Mouse (Mus musculus) myocyte (in vitro differentiated cells): ENCODE measurements around the gene Rpl35a.
"Not testable (repeated sequence)": the region's sequence is repeated elsewhere in the genome, so short reads cannot be mapped to it uniquely, and the experiment has no call there.

Experiments
- CEBPB ChIP-seq: IDR thresholded peaks from 2 replicates; pipeline ENCODE4 v1.6.1; 2011; ENCODE audit warnings: mild to moderate bottlenecking, moderate library complexity; ENCODE audit not compliant: poor library complexity, insufficient read depth, severe bottlenecking
- E2F4 ChIP-seq: IDR thresholded peaks from one replicate; pipeline ENCODE4 v1.6.1; 2011; ENCODE audit warnings: mild to moderate bottlenecking, control low read depth, moderate library complexity; ENCODE audit not compliant: insufficient read depth
- MAX ChIP-seq: IDR thresholded peaks from one replicate; pipeline ENCODE4 v1.6.1; 2011; ENCODE audit warnings: low read depth, mild to moderate bottlenecking, control low read depth
- MYOD1 ChIP-seq, 3 experiments: IDR thresholded peaks; one replicate each; pipeline ENCODE4 v1.6.1; 2011; ENCODE audit warnings: control low read depth in 2 of 3, low read depth in 2 of 3, mild to moderate bottlenecking in 2 of 3, moderate library complexity in 1 of 3; ENCODE audit not compliant: insufficient read length in 2 of 3, control insufficient read depth in 1 of 3
- MYOG ChIP-seq, 3 experiments: IDR thresholded peaks; one replicate each; pipeline ENCODE4 v1.6.1; 2011; ENCODE audit warnings: control low read depth in 2 of 3, low read depth in 2 of 3, mild to moderate bottlenecking in 2 of 3; ENCODE audit not compliant: insufficient read length in 2 of 3, control insufficient read depth in 1 of 3, insufficient read depth in 1 of 3
- POLR2A ChIP-seq: IDR thresholded peaks from one replicate; pipeline ENCODE4 v1.6.1; 2011; ENCODE audit warnings: low read depth, mild to moderate bottlenecking, control low read depth, moderate library complexity; ENCODE audit not compliant: insufficient read length
- POLR2AphosphoS2 ChIP-seq: IDR thresholded peaks from one replicate; pipeline ENCODE4 v1.6.1; 2011; ENCODE audit warnings: low read depth, control low read depth; ENCODE audit not compliant: insufficient read length
- REST ChIP-seq: IDR thresholded peaks from one replicate; pipeline ENCODE4 v1.6.1; 2011; ENCODE audit warnings: mild to moderate bottlenecking, control low read depth, moderate library complexity; ENCODE audit not compliant: insufficient read depth, insufficient read length
- TCF12 ChIP-seq: IDR thresholded peaks from one replicate; pipeline ENCODE4 v1.6.1; 2011; ENCODE audit warnings: mild to moderate bottlenecking, control low read depth; ENCODE audit not compliant: poor library complexity, insufficient read depth, severe bottlenecking
- TCF3 ChIP-seq: IDR thresholded peaks from one replicate; pipeline ENCODE4 v1.6.1; 2011; ENCODE audit warnings: low read depth, control low read depth; ENCODE audit not compliant: insufficient read length
- USF1 ChIP-seq: IDR thresholded peaks from one replicate; pipeline ENCODE4 v1.6.1; 2011; ENCODE audit warnings: low read depth, mild to moderate bottlenecking, control low read depth, moderate library complexity

DNA sequence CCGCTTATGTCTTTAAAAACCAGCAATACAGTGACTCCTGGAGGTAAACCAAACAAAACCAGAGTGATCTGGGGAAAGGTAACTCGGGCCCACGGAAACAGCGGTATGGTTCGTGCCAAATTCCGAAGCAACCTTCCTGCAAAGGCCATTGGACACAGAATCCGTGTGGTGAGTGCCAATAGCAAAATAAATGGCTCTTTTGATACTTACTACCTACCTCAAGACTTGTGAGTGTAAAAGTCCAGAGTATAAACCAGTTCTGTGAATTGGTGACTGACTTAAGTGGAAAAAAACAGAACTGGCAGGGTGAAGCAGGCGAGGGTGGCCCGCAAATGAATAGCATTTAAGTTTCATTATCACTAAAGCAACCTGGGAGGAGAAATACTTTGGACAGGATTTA, 2.4 kb downstream of the Rpl35a start:
- TF ChIP-seq MAX; REST; POLR2A; E2F4; TCF12; USF1; TCF3; MYOG (IDR thresholded peaks at IDR 0.05; ENCODE audit: control insufficient read depth in 1 of 3, insufficient read depth in 1 of 3, insufficient read length in 2 of 3, low read depth in 2 of 3); MYOD1 (IDR thresholded peaks at IDR 0.05; ENCODE audit: control insufficient read depth in 1 of 3, insufficient read length in 2 of 3, low read depth in 2 of 3); POLR2AphosphoS2; CEBPB: not testable (repeated sequence)
